Mouse (Mus musculus) liver, adult 2 months (tissue): Measurements from ENCODE around the gene Dnajc22. TPM values are rescaled to one million over a fixed set of nuclear protein-coding genes. Genes with fewer than 3 reads are reported as not detected.
"Not testable (repeated sequence)": the region's sequence is repeated elsewhere in the genome, so short reads cannot be mapped to it uniquely, and the experiment has no call there.

Experiments
- DNase-seq: peaks from one replicate; pipeline ENCODE4 v3.0.0-alpha.2; 2011; ENCODE audit warnings: low read depth, low spot score; ENCODE audit errors: extremely low read depth
- H3K27ac ChIP-seq: fragments of 200-500 bp; replicated peaks from 2 replicates; pipeline ENCODE4 v1.5.1; 2012; ENCODE audit warnings: low read depth, mild to moderate bottlenecking, control low read depth, inconsistent platforms, low read length; ENCODE audit not compliant: insufficient read depth
- H3K27me3 ChIP-seq: fragments of 200-500 bp; 2 replicates; pipeline ENCODE4 v1.6.1; 2012; ENCODE audit warnings: mild to moderate bottlenecking, moderate library complexity, low read length, inconsistent platforms; ENCODE audit not compliant: control insufficient read depth, insufficient read depth
- H3K36me3 ChIP-seq: fragments of 200-500 bp; 2 replicates; pipeline ENCODE4 v1.6.1; 2012; ENCODE audit warnings: low read length, inconsistent platforms; ENCODE audit not compliant: control insufficient read depth, insufficient read depth
- H3K4me1 ChIP-seq: fragments of 200-500 bp; 2 replicates; pipeline ENCODE4 v1.6.1; 2011; ENCODE audit warnings: low read length; ENCODE audit not compliant: control insufficient read depth, insufficient read depth
- H3K4me3 ChIP-seq: fragments of 200-500 bp; 2 replicates; pipeline ENCODE4 v1.5.1; 2011; ENCODE audit warnings: low read depth, mild to moderate bottlenecking, control low read depth, low read length, moderate library complexity; ENCODE audit not compliant: insufficient read depth
- H3K79me2 ChIP-seq: fragments of 200-500 bp; 2 replicates; pipeline ENCODE4 v1.6.1; 2012; ENCODE audit warnings: inconsistent platforms, mild to moderate bottlenecking, low read length, moderate library complexity; ENCODE audit not compliant: control insufficient read depth, insufficient read depth
- H3K9ac ChIP-seq: fragments of 200-500 bp; 2 replicates; pipeline ENCODE4 v1.6.1; 2012; ENCODE audit warnings: low read depth, mild to moderate bottlenecking, control low read depth, inconsistent platforms, low read length
- CTCF ChIP-seq: fragments of 200-500 bp; IDR thresholded peaks from 2 replicates; pipeline ENCODE4 v1.5.1; 2011; ENCODE audit warnings: low read depth, low read length, control low read depth
- POLR2A ChIP-seq: fragments of 200-500 bp; IDR thresholded peaks from 2 replicates; pipeline ENCODE4 v1.6.1; 2011; ENCODE audit warnings: low read length, control low read depth; ENCODE audit not compliant: insufficient read depth; ENCODE audit errors: extremely low read depth
- WGBS: fragments of 180-500 bp; shearing (Covaris S2); methylation state at CpG from one replicate; pipeline ENCODE4 v1.1.7; 2018; 5-methylcytosine and 5-hydroxymethylcytosine counted together
- polyA plus RNA-seq: library from polyadenylated mRNA; depleted of rRNA; stranded (reverse); fragments of >200 nt; gene quantifications from 2 replicates; pipeline ENCODE4 v1.2.3, GENCODE M21; 2012; rRNA removed
- total RNA-seq: library from RNA; depleted of rRNA; stranded (reverse); fragments of >200 nt; gene quantifications from 2 replicates; pipeline ENCODE4 v1.2.3, GENCODE M21; 2014; rRNA removed

Dnajc22 gene
- 146 and 151 TPM in 2 replicates for total RNA-seq
- polyA plus RNA-seq: 119 and 120 TPM in 2 replicates

GRCm38 (mm10) chr15:99092870-99093269, at the start of gene Dnajc22:
Dnajc22 (plus strand) TSS chr15:99093170.
- Histone ChIP-seq H3K27me3 (no peaks in the 10 kb centered on the region), H3K27ac (no peak within 1 kb of the TSS; the same call in 1 of the 2 replicates), H3K79me2 (no peaks in the 10 kb centered on the region), H3K4me3 (peak within 1 kb of the TSS; percentile 54), H3K4me1 (peaks cover 15% of the 10 kb centered on the region), H3K9ac (peak within 1 kb of the TSS; percentile 34), H3K36me3 (no peaks in the 10 kb centered on the region)
- no peak for DNase-seq
- TF ChIP-seq CTCF (no peak), POLR2A (no peak)
- WGBS: 89% methylated on average over 8 of the region's 8 CpGs

GRCm38 (mm10) chr15:99044854-99045253, 48.1 kb upstream of the Dnajc22 start:
- H3K27ac ChIP-seq: peak overlapping the region; percentile 11
- WGBS: 15% methylated on average over 3 of the region's 3 CpGs
- H3K27me3 ChIP-seq: no peaks in the 10 kb centered on the region
- no peak overlapping the region for H3K9ac ChIP-seq
- H3K36me3 ChIP-seq: no peaks in the 10 kb centered on the region
- H3K4me1 ChIP-seq: peaks cover 35% of the 10 kb centered on the region
- H3K79me2 ChIP-seq: no peaks in the 10 kb centered on the region
- peak; percentile 89 for DNase-seq
- no peak for TF ChIP-seq CTCF
- TF ChIP-seq POLR2A: no peak
- H3K4me3 ChIP-seq: no peak overlapping the region

GRCm38 (mm10) chr15:99045734-99046133, 47.2 kb upstream of the Dnajc22 start:
- 70% methylated on average over 6 of the region's 6 CpGs for WGBS
- not testable (repeated sequence) for H3K36me3 ChIP-seq, H3K79me2 ChIP-seq, H3K4me3 ChIP-seq, H3K27ac ChIP-seq, DNase-seq, H3K27me3 ChIP-seq, H3K9ac ChIP-seq
- peaks cover 33% of the 10 kb centered on the region for H3K4me1 ChIP-seq

GRCm38 (mm10) chr15:99049473-99050253, 43.3 kb upstream of the Dnajc22 start:
- Histone ChIP-seq H3K36me3 (no peaks in the 10 kb centered on the region), H3K9ac (no peak overlapping the region), H3K27me3 (no peaks in the 10 kb centered on the region), H3K4me1 (peaks cover 7% of the 10 kb centered on the region), H3K4me3 (no peak overlapping the region), H3K27ac (no peak overlapping the region), H3K79me2 (no peaks in the 10 kb centered on the region)
- peak; percentile 44 for DNase-seq
- 30% methylated on average over 13 of the region's 13 CpGs for WGBS
- TF ChIP-seq CTCF: peak; percentile 69
- no peak for TF ChIP-seq POLR2A

- DNase-seq: no peak
- H3K79me2 ChIP-seq: no peaks in the 10 kb centered on the region
- no peak overlapping the region for H3K27ac ChIP-seq
- no peak overlapping the region for H3K9ac ChIP-seq
- H3K27me3 ChIP-seq: peaks cover 20% of the 10 kb centered on the region
- H3K4me3 ChIP-seq: no peak overlapping the region
- no peak for TF ChIP-seq CTCF
- TF ChIP-seq POLR2A: no peak
- no peaks in the 10 kb centered on the region for H3K36me3 ChIP-seq
- peaks cover 3% of the 10 kb centered on the region; the same call in 1 of the 2 replicates for H3K4me1 ChIP-seq
- WGBS: 26% methylated on average over 9 of the region's 9 CpGs
Observed at GRCm38 (mm10) chr15:99053373-99053772, 39.6 kb upstream of the Dnajc22 start.

GRCm38 (mm10) chr15:99055040-99055439, 37.9 kb upstream of the Dnajc22 start, which contains the start of gene Prph:
Prph (plus strand) TSS chr15:99055174.
- Histone ChIP-seq H3K9ac (0 out of 2 replicates have a peak within 1 kb of the TSS, but pooled peaks have one; percentile 6), H3K27me3 (peaks cover 20% of the 10 kb centered on the region), H3K36me3 (no peaks in the 10 kb centered on the region), H3K79me2 (no peaks in the 10 kb centered on the region), H3K4me3 (peak within 1 kb of the TSS; percentile 28; the same call in 1 of the 2 replicates), H3K4me1 (peaks cover 3% of the 10 kb centered on the region; the same call in 1 of the 2 replicates), H3K27ac (no peak within 1 kb of the TSS)
- no peak for DNase-seq
- TF ChIP-seq POLR2A (no peak), CTCF (no peak)
- 8% methylated on average over 30 of the region's 30 CpGs for WGBS
